Mouse (Mus musculus): ENCODE measurements around the gene Atp2c2. TPM values are rescaled to one million over a fixed set of nuclear protein-coding genes. Genes with fewer than 3 reads are reported as not detected.

Gene Atp2c2
- polyA plus RNA-seq, 1 experiment from 2014 or later: 10.8 TPM

- H3K27ac ChIP-seq (ENCODE audit: low read length): no peak overlapping the region; the same call in 1 of the 2 replicates
- H3K4me1 ChIP-seq (ENCODE audit: control insufficient read depth, insufficient read depth, low read length): peaks cover 14% of the 10 kb centered on the region
- no peaks in the 10 kb centered on the region; the same call in 1 of the 2 replicates for H3K27me3 ChIP-seq (ENCODE audit: control insufficient read depth, insufficient read depth, low read length)
- no peak overlapping the region for H3K4me2 ChIP-seq (ENCODE audit: low read depth, low read length)
- H3K9ac ChIP-seq (ENCODE audit: low read length): no peak overlapping the region
- no peaks in the 10 kb centered on the region for H3K36me3 ChIP-seq (ENCODE audit: control insufficient read depth, insufficient read depth, low read length)
- no peak for ATAC-seq (ENCODE audit: insufficient read depth, low FRiP score)
- WGBS: 70% methylated on average over 6 of the region's 6 CpGs
- H3K4me3 ChIP-seq (replicated peaks; ENCODE audit: low read length): no peak overlapping the region
- no peaks in the 10 kb centered on the region for H3K9me3 ChIP-seq (replicated peaks; ENCODE audit: control insufficient read depth, low read length)
Measured at GRCm38 (mm10) chr8:119783579-119783978, 83.8 kb downstream of the Atp2c2 start.

- Histone ChIP-seq H3K27me3 (ENCODE audit: control insufficient read depth, insufficient read depth, low read length) (no peaks in the 10 kb centered on the region; the same call in 1 of the 2 replicates), H3K36me3 (ENCODE audit: control insufficient read depth, insufficient read depth, low read length) (no peaks in the 10 kb centered on the region), H3K9me3 (replicated peaks; ENCODE audit: control insufficient read depth, low read length) (no peaks in the 10 kb centered on the region), H3K9ac (ENCODE audit: low read length) (peak overlapping the region; percentile 31), H3K27ac (ENCODE audit: low read length) (no peak overlapping the region; the same call in 1 of the 2 replicates), H3K4me3 (replicated peaks; ENCODE audit: low read length) (no peak overlapping the region), H3K4me1 (ENCODE audit: control insufficient read depth, insufficient read depth, low read length) (peaks cover 10% of the 10 kb centered on the region; the same call in 1 of the 2 replicates), H3K4me2 (ENCODE audit: low read depth, low read length) (no peak overlapping the region)
- ATAC-seq (ENCODE audit: insufficient read depth, low FRiP score): no peak
- WGBS: 54% methylated on average over 9 of the region's 9 CpGs
Measured at GRCm38 (mm10) chr8:119784141-119784574, 84.3 kb downstream of the Atp2c2 start.

- Histone ChIP-seq H3K9ac (ENCODE audit: low read length) (peak overlapping the region; percentile 31), H3K27me3 (ENCODE audit: control insufficient read depth, insufficient read depth, low read length) (no peaks in the 10 kb centered on the region; the same call in 1 of the 2 replicates), H3K36me3 (ENCODE audit: control insufficient read depth, insufficient read depth, low read length) (no peaks in the 10 kb centered on the region), H3K4me1 (ENCODE audit: control insufficient read depth, insufficient read depth, low read length) (peaks cover 10% of the 10 kb centered on the region; the same call in 1 of the 2 replicates), H3K4me2 (ENCODE audit: low read depth, low read length) (no peak overlapping the region), H3K27ac (ENCODE audit: low read length) (no peak overlapping the region), H3K4me3 (replicated peaks; ENCODE audit: low read length) (no peak overlapping the region), H3K9me3 (replicated peaks; ENCODE audit: control insufficient read depth, low read length) (no peaks in the 10 kb centered on the region)
- 78% methylated on average over 7 of the region's 7 CpGs for WGBS
- ATAC-seq (ENCODE audit: insufficient read depth, low FRiP score): no peak
Measured at GRCm38 (mm10) chr8:119784676-119785075, 84.9 kb downstream of the Atp2c2 start.

GRCm38 (mm10) chr8:119785764-119786405 is 86.1 kb downstream of the Atp2c2 start:
- H3K9ac ChIP-seq (ENCODE audit: low read length): 0 out of 2 replicates have a peak overlapping the region, but pooled peaks have one; percentile 31
- no peaks in the 10 kb centered on the region for H3K36me3 ChIP-seq (ENCODE audit: control insufficient read depth, insufficient read depth, low read length)
- H3K9me3 ChIP-seq (replicated peaks; ENCODE audit: control insufficient read depth, low read length): no peaks in the 10 kb centered on the region
- H3K27me3 ChIP-seq (ENCODE audit: control insufficient read depth, insufficient read depth, low read length): no peaks in the 10 kb centered on the region; the same call in 1 of the 2 replicates
- no peak overlapping the region for H3K4me3 ChIP-seq (replicated peaks; ENCODE audit: low read length)
- H3K4me1 ChIP-seq (ENCODE audit: control insufficient read depth, insufficient read depth, low read length): peaks cover 10% of the 10 kb centered on the region; the same call in 1 of the 2 replicates
- peak overlapping the region; percentile 22; the same call in 1 of the 2 replicates for H3K4me2 ChIP-seq (ENCODE audit: low read depth, low read length)
- no peak overlapping the region; the same call in 1 of the 2 replicates for H3K27ac ChIP-seq (ENCODE audit: low read length)
- WGBS: 56% methylated on average over 18 of the region's 18 CpGs
- no peak for ATAC-seq (ENCODE audit: insufficient read depth, low FRiP score)

GRCm38 (mm10) chr8:119786871-119787270 is 87.1 kb downstream of the Atp2c2 start:
- Histone ChIP-seq H3K4me1 (ENCODE audit: control insufficient read depth, insufficient read depth, low read length) (peaks cover 15% of the 10 kb centered on the region), H3K9ac (ENCODE audit: low read length) (no peak overlapping the region), H3K4me3 (replicated peaks; ENCODE audit: low read length) (no peak overlapping the region), H3K9me3 (replicated peaks; ENCODE audit: control insufficient read depth, low read length) (no peaks in the 10 kb centered on the region), H3K4me2 (ENCODE audit: low read depth, low read length) (no peak overlapping the region), H3K27me3 (ENCODE audit: control insufficient read depth, insufficient read depth, low read length) (no peaks in the 10 kb centered on the region; the same call in 1 of the 2 replicates), H3K27ac (ENCODE audit: low read length) (no peak overlapping the region), H3K36me3 (ENCODE audit: control insufficient read depth, insufficient read depth, low read length) (no peaks in the 10 kb centered on the region)
- 71% methylated on average over 3 of the region's 3 CpGs for WGBS
- no peak for ATAC-seq (ENCODE audit: insufficient read depth, low FRiP score)

- H3K9me3 ChIP-seq (replicated peaks; ENCODE audit: control insufficient read depth, low read length): no peaks in the 10 kb centered on the region
- no peak overlapping the region for H3K9ac ChIP-seq (ENCODE audit: low read length)
- ATAC-seq (ENCODE audit: insufficient read depth, low FRiP score): no peak
- no peaks in the 10 kb centered on the region for H3K36me3 ChIP-seq (ENCODE audit: control insufficient read depth, insufficient read depth, low read length)
- no peak overlapping the region for H3K27ac ChIP-seq (ENCODE audit: low read length)
- peaks cover 18% of the 10 kb centered on the region for H3K4me1 ChIP-seq (ENCODE audit: control insufficient read depth, insufficient read depth, low read length)
- no peaks in the 10 kb centered on the region; the same call in 1 of the 2 replicates for H3K27me3 ChIP-seq (ENCODE audit: control insufficient read depth, insufficient read depth, low read length)
- 38% methylated on average over 4 of the region's 4 CpGs for WGBS
- H3K4me2 ChIP-seq (ENCODE audit: low read depth, low read length): no peak overlapping the region
- no peak overlapping the region for H3K4me3 ChIP-seq (replicated peaks; ENCODE audit: low read length)
Measured at GRCm38 (mm10) chr8:119787341-119787740, 87.5 kb downstream of the Atp2c2 start.

- Histone ChIP-seq H3K27ac (ENCODE audit: low read length) (no peak overlapping the region), H3K4me2 (ENCODE audit: low read depth, low read length) (no peak overlapping the region), H3K9ac (ENCODE audit: low read length) (no peak overlapping the region), H3K9me3 (replicated peaks; ENCODE audit: control insufficient read depth, low read length) (no peaks in the 10 kb centered on the region), H3K4me1 (ENCODE audit: control insufficient read depth, insufficient read depth, low read length) (peaks cover 18% of the 10 kb centered on the region), H3K27me3 (ENCODE audit: control insufficient read depth, insufficient read depth, low read length) (no peaks in the 10 kb centered on the region; the same call in 1 of the 2 replicates), H3K4me3 (replicated peaks; ENCODE audit: low read length) (no peak overlapping the region), H3K36me3 (ENCODE audit: control insufficient read depth, insufficient read depth, low read length) (no peaks in the 10 kb centered on the region)
- no peak for ATAC-seq (ENCODE audit: insufficient read depth, low FRiP score)
- 76% methylated on average over 9 of the region's 9 CpGs for WGBS
Measured at GRCm38 (mm10) chr8:119788607-119789381, 89.0 kb downstream of the Atp2c2 start.

- no peak for ATAC-seq (ENCODE audit: insufficient read depth, low FRiP score)
Measured at GRCm38 (mm10) chr8:119789581-119789980, 89.8 kb downstream of the Atp2c2 start.

More at GRCm38 (mm10) chr8:119789581-119789980, 89.8 kb downstream of the Atp2c2 start:
- no peaks in the 10 kb centered on the region for H3K36me3 ChIP-seq (ENCODE audit: control insufficient read depth, insufficient read depth, low read length)
- 85% methylated on average over 7 of the region's 7 CpGs for WGBS
- no peak overlapping the region for H3K9ac ChIP-seq (ENCODE audit: low read length)
- no peak overlapping the region for H3K27ac ChIP-seq (ENCODE audit: low read length)
- no peaks in the 10 kb centered on the region for H3K9me3 ChIP-seq (replicated peaks; ENCODE audit: control insufficient read depth, low read length)
- no peak overlapping the region for H3K4me3 ChIP-seq (replicated peaks; ENCODE audit: low read length)
- no peak overlapping the region for H3K4me2 ChIP-seq (ENCODE audit: low read depth, low read length)
- no peaks in the 10 kb centered on the region; the same call in 1 of the 2 replicates for H3K27me3 ChIP-seq (ENCODE audit: control insufficient read depth, insufficient read depth, low read length)
- H3K4me1 ChIP-seq (ENCODE audit: control insufficient read depth, insufficient read depth, low read length): peaks cover 18% of the 10 kb centered on the region
